Mouse (Mus musculus): ENCODE measurements at regions not wholly inside any gene's neighbourhood (a gene's known extent, or its start where the extent isn't known, plus 50 kb on each side); places are given as distances from the start of the nearest gene placed in this dataset.

GRCm38 (mm10) chr11:44027046-44027445, 126.0 kb upstream of the Adra1b start:
- DNase-seq (ENCODE audit: low read depth, low spot score): no peak

- DNase-seq (ENCODE audit: low read depth, low spot score): no peak
Measured at GRCm38 (mm10) chr11:44046083-44046482, 145.1 kb upstream of the Adra1b start.

DNA sequence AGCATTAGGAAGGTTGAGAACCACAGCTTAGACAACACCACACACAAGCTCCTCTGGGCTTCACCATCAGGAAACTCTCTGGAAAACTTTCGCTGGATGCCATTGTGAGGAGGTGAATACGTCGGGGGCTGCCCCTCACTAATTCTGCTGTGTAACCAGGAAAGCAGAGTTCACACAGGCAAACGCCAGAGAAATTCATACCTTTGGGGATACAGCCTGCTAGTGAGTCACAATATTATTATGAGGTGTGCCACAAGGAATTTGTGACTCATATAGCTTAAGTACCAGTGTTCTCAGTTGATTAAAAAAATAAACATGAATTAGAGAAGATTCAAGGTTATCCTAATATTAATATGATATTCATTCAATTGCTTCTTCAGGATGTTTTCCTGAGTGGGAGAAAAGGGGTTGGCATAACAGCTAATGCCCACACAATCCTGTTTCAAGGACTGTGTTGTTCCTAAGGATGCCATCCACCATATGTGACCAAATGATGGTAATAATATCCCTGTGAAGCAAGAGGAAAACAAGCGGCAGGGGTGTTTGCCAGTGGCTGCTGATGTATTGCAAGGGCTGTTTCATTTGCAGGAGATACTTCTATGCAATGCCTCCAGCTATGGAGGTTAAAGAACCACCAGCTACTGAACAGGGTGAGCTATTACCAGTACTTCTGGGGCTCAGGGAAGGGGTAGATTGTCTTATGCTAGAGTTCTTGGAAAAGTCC, 148.4 kb upstream of the Adra1b start:
- no peak for DNase-seq (ENCODE audit: low read depth, low spot score)

GRCm38 (mm10) chr11:44052481-44052880, 151.5 kb upstream of the Adra1b start:
- DNase-seq (ENCODE audit: low read depth, low spot score): no peak

DNA sequence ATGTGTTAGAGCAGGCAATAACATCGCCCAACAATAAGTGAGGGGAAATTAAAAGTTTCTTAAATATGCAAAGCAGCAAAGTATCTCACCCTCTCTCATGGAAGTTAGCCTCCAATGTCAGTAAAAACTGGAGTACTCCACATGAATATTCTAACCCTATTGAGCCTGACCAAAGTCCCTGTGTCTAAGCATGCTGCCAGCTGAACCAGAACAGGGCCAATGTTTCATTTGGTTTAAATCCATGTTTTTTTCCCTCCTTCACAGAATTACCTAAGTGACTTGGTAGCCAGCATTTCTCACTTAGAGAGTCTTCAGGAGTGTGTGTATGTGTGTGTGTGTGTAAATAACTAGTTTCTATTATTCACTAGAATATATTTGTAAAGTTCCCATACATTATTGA, 161.4 kb upstream of the Adra1b start:
- DNase-seq (ENCODE audit: low read depth, low spot score): no peak

GRCm38 (mm10) chr11:44066176-44066575, 165.2 kb upstream of the Adra1b start:
- DNase-seq (ENCODE audit: low read depth, low spot score): no peak

DNA sequence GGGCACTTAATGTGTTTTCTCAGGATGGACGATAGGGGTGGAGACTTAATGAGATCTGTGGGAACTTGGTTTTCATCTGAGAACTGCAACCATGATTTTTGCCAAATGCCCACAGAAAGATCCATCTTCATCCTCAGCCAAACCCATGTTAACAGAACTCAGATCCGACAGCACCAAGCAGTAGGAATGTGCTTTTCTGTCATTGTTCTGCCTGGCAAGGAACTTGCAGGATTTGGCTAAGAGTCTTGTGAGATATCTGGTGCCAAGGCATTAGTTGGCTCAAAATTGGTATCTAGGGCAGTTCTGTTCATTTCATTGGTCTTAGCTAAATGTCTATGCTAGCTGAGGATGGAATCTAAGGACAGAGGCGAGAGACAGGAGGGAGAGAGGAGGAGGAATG, 182.7 kb upstream of the Adra1b start:
- DNase-seq (ENCODE audit: low read depth, low spot score): no peak

DNA sequence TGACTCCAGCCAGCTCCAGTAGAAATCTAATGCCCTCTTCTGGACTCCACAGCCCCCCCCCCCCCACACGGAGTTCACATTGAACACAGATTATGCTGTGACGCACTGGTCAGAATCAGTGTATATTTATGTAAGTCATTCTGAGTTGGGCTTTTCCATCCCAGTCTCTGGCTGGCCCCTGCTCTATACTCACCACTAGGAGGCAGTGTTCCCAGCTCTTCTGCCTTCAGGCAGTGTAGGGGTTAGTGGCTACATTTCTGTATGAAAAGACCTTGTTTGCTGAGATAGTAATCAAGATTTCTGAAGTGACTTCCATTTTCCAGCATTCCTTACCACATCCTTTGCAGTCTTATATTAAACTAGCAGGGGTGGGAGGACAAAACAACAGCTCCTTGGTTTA, 185.9 kb upstream of the Adra1b start:
- DNase-seq (ENCODE audit: low read depth, low spot score): peak; percentile 63

DNA sequence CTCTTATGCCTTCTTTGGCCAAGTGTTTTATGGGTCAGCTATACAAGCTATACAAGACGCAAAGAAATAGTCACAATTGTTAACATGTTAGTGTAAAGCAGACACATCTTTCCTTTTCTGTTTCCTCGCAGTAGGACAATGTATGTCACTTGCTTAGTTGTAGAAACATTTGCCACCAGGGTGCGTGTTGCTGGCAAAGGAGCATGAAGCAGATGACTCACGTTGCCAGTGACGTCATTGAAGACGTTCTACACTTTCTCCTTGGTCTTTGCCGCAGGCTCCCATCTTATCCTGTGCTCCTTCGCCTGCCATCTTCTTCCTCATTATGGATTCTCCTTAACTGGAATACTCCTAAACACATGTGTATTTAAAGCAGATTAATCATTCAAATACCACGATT, 188.5 kb upstream of the Adra1b start:
- DNase-seq (ENCODE audit: low read depth, low spot score): peak; percentile 5

GRCm38 (mm10) chr11:44095280-44095679, 194.3 kb upstream of the Adra1b start:
- no peak for DNase-seq (ENCODE audit: low read depth, low spot score)

- no peak for DNase-seq (ENCODE audit: low read depth, low spot score)
Measured at GRCm38 (mm10) chr11:44103188-44103840, 202.3 kb upstream of the Adra1b start.

- DNase-seq (ENCODE audit: low read depth, low spot score): no peak
Measured at GRCm38 (mm10) chr11:44103841-44104191, 202.8 kb upstream of the Adra1b start.

GRCm38 (mm10) chr11:44106231-44106630, 205.2 kb upstream of the Adra1b start:
- DNase-seq (ENCODE audit: low read depth, low spot score): no peak

- no peak for DNase-seq (ENCODE audit: low read depth, low spot score)
Measured at GRCm38 (mm10) chr11:44111525-44111924, 210.5 kb upstream of the Adra1b start.

DNA sequence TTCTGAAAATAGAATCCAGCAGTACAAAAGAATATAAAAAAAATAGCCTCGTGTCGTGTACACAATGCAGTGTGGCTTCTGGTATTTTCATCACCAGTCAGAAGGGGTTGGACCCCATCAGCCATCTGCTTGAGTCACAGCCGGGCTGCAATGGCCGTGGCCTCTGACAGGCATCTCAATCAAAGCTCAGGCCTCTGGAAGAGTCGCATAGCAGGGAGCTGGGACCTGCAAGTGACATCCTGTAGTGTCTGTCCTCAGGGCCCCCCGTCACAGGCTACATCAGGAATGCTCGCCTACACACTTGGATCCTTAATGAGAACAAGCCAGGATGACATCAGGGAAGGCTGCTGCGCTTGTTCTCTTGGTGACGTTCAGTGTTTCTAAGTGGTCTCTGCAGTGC, 226.1 kb upstream of the Adra1b start:
- DNase-seq (ENCODE audit: low read depth, low spot score): no peak

GRCm38 (mm10) chr11:44128481-44128880, 227.5 kb upstream of the Adra1b start:
- DNase-seq (ENCODE audit: low read depth, low spot score): no peak

- DNase-seq (ENCODE audit: low read depth, low spot score): no peak
Measured at GRCm38 (mm10) chr11:44133244-44133643, 232.2 kb upstream of the Adra1b start.

DNA sequence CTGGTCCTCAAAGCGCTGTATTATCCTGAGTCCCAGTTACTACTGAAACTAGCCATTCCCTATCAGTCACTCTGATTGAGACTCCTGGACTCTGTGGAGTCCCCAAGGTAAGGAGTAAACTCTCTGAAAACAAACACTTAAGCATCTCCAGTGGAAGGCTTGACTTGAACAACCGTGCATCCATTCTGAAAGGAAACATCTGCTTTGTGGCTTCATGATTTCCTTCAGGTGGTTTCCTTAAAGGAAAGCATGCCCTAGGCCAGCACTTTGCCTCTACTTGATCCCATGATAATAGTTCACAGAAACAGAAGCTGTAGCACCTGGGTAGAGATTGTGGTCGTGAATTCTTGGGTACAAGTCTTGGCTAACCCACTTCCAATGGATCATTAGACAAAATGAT, 235.0 kb upstream of the Adra1b start:
- no peak for DNase-seq (ENCODE audit: low read depth, low spot score)

GRCm38 (mm10) chr11:44142996-44143395, 242.0 kb upstream of the Adra1b start:
- DNase-seq (ENCODE audit: low read depth, low spot score): no peak

GRCm38 (mm10) chr11:44144477-44144876, 243.5 kb upstream of the Adra1b start:
- no peak for DNase-seq (ENCODE audit: low read depth, low spot score)

DNA sequence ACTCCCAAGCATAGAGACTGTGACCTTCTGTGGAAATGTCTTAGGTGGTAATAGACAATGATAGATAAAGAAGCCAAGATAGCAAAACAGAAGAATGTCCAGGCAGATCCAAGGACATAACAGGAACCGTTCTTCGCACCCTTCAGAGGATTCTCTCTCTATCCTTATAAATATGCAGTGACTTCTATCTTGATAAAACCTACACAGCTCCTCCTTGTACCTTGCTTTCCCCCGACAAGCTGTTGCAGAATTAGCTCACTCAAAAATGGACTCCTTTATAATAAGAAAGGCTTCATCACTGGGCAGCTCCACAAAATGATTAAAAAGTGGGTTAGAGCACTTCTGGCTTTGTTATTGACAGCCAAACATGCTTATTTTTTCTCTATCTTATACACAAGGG, 245.4 kb upstream of the Adra1b start:
- no peak for DNase-seq (ENCODE audit: low read depth, low spot score)

- no peak for DNase-seq (ENCODE audit: low read depth, low spot score)
Measured at GRCm38 (mm10) chr11:44153576-44153975, 246.3 kb upstream of the Il12b start.

DNA sequence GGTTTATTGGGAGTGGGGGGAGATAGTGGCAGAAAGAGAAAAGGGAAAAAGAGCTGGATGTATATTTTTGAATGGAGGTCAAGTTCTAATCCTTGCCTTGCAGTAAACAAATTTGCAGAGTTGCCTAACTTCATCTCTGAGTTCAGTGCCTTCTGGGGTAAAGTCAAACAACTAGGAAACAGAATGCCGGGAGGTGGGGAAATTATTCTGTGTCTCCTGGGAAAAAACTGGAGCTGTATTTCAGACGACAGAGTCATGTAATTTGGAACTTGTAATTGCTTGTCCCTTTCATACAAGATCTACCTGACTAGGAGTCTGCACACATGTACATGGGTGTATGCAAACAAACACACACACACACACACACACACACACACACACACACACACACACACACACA, 244.3 kb upstream of the Il12b start:
- DNase-seq (ENCODE audit: low read depth, low spot score): no peak

GRCm38 (mm10) chr11:44156081-44156480, 243.8 kb upstream of the Il12b start:
- DNase-seq (ENCODE audit: low read depth, low spot score): no peak

All from ZHBTc4 (cell line).